Mouse (Mus musculus) gastrocnemius, adult 2 months (tissue): ENCODE measurements around the gene Sema6b. TPM values are rescaled to one million over a fixed set of nuclear protein-coding genes. Genes with fewer than 3 reads are reported as not detected.

Experiments used
- DNase-seq: peaks from one replicate; pipeline ENCODE4 v3.0.0; 2022
- H3K27ac ChIP-seq: fragments of 200-600 bp; 2 replicates; pipeline ENCODE4 v1.8.1; 2022; ENCODE audit warnings: mild to moderate bottlenecking
- H3K4me3 ChIP-seq: fragments of 200-600 bp; 2 replicates; pipeline ENCODE4 v1.8.1; 2022; ENCODE audit warnings: mild to moderate bottlenecking, moderate library complexity
- CTCF ChIP-seq: fragments of 200-600 bp; IDR thresholded peaks from 2 replicates; pipeline ENCODE4 v1.8.1; 2022; ENCODE audit warnings: antibody characterized with exemption, mild to moderate bottlenecking, moderate library complexity
- intact Hi-C: fragments of 180-260 bp; cut with DNase I; formaldehyde crosslinking; loops from one replicate; pipeline ENCODE4 v1.15.1; 2025
- long read RNA-seq, 2 experiments: library from polyadenylated mRNA; stranded (forward); transcript quantifications; one replicate each; pipeline ENCODE4 v2.0.0; 2021
- total RNA-seq, 2 experiments: library from RNA; stranded (reverse); gene quantifications; 2 replicates each; pipeline ENCODE4 v1.2.3; 2021

The Sema6b gene
- total RNA-seq: 1 to 10 TPM; 1.9 to 3.2 TPM
- long read RNA-seq, experiment 1, partial matches to known transcripts: 2 of 7 reads
- long read RNA-seq, experiment 1, other reads (novel, unspliced or antisense): 3 of 7 reads
- long read RNA-seq, experiment 2, partial matches to known transcripts: 1 of 2 reads
- long read RNA-seq, experiment 2, other reads (novel, unspliced or antisense): 0 of 2 reads

DNA sequence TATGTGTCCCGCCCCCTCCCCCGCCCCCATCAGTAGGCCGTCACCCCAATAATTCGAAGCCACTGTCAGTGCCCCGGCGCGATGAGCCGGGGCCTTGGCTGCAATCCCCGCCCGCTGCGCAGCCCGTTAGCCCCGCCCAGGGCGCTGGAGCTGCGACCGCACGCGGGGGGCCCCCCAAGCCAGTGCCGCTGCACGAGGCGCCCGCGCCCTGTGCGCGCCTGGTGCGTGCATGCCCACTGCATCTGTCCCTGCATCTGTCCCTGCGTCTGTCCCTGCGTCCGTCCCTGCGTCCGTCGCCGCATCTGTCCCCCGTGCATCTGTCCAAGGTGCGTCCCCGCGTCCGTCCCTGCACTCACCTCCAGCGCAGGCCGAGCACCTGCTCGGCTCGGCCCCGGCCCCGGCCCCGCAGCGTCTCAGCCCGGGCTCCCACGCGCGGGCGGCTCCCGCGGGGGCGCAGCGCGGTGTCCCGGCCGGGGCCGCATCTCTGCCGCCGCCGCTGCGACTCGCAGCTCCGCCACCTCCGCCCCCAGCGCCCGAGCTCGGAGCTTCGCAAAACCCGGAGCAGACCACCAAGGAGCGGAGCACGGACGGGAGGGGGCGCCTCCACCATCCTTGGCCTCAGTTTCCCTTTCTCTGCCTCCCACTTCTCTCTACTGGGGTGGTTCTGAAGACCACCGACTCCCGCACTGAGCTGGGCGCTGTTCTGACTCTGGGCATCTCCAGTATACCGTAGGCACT, at the start of gene Sema6b:
Gene Sema6b, minus strand, starts transcription at position 486 of the 738 bp plus-strand sequence.
- no peak for TF ChIP-seq CTCF
- H3K27ac ChIP-seq: peak within 1 kb of the TSS; percentile 39
- intact Hi-C loops: loop anchor here (10.0 kb wide), 1 partner anchor 195 kb away; no protein-coding TSS in a partner anchor
- H3K4me3 ChIP-seq: peak within 1 kb of the TSS; percentile 85
- peak; percentile 74 for DNase-seq

DNA sequence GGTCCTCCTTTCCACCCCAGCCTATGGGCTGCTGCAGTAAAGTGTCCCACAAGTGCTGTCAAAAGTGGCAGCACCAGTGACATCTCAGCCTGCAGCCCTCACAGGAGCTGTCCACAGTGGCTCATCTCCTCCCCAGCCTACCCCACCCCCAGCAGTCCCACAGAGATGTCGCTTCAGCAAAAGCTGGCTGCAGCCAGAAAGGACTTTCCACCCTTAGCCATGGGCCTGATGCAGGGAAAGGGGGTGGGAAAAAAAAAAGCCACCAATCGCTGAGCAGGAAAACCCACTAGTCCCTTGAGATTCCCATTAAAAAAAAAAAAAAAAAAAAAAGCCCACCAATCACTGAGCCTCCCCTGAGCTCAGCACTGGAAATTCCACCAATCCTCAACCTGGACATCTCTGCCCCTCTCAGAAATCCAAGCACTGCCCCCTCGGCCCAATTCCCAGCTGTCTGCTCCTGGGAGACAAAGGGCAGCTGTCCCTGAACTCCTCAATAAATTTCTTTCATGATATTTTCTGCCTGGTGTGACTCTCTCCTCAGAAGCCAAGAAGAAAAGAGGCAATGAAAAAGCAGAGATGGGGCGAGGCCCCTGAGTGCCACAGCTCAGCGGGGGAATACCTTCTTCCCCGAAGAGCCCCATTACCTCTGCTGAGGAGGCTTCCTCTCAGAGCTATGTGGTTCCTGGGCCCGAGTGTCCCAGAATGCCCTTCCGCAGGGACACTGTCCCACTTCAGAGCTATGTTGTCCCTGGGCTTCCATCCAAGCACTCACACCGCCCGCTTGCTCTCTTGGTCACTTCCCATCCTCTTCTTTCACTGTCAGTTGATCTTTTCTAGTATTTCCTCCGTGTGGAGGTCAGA, 45.4 kb upstream of the Sema6b start:
- DNase-seq: peak; percentile 73
- no peak for TF ChIP-seq CTCF
- peak overlapping the region; percentile 42 for H3K4me3 ChIP-seq
- peak overlapping the region; percentile 97 for H3K27ac ChIP-seq
- intact Hi-C loops: no loop called here

DNA sequence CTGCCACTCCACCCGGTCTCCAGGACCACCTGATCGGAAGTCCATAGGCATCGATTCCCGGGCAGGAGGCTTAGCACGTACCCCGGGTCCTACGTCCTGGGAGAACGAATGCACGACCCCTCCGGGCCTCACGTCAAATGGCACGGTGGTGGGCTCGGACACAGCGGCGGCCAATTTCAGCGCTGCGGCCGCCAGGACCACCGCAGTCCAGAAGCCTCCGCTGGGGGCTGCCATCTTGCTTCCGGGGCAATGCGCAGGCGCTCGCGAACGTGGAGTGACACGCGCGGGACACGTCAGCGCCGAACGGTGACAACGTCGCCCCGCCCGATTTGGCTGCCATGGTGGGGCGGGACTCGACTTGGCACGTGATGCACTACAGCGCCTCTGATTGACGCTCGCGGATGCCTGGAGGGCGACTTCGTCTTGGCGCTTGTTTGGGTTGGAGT, 43.5 kb upstream of the Sema6b start, which contains the start of gene Mydgf:
Gene Mydgf, minus strand, starts transcription at position 263 of the 446 bp plus-strand sequence.
- intact Hi-C loops: loop anchor here (5.0 kb wide), 1 partner anchor 34 kb away; the partner anchor contains the start of gene Dpp9
- DNase-seq: peak; percentile 99
- TF ChIP-seq CTCF: no peak
- H3K4me3 ChIP-seq: peak within 1 kb of the TSS; percentile 79
- H3K27ac ChIP-seq: peak within 1 kb of the TSS; percentile 97

DNA sequence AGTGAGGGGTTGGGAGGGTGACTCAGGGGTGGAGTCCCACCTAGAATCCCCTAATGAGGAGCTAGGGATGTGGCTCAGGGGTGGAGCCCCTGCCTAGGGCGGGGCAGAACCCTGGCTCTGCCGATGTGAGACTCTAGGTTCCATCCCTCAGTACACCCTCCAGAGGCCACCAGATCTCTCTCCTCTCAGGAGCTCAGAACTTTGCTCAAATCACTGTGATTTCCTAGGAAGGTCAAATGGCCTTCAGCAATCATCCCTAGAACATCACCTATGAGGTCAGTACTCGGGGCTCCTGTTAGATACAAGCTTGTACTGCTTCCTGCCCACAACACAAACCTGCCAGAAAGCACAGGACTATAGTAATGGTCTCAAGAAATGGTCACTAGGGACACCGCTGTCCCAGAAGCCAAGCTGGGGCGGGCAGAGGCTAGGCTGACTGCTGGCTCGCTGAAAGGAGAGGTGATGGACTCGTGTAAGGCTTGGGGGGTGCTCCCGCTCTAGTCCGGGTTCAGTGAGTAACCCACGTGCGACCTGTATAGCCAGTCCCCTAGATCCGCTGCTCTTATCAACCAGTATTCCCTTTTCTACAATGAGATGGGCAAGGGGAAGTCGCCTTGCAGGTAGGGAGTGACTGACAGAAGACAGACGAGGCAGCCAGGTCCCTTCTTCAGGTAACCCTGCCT, 43.0 kb upstream of the Sema6b start:
- H3K4me3 ChIP-seq: peak overlapping the region; percentile 79
- H3K27ac ChIP-seq: peak overlapping the region; percentile 97
- DNase-seq: no peak
- intact Hi-C loops: loop anchor here (5.0 kb wide), 1 partner anchor 34 kb away; the partner anchor contains the start of gene Dpp9
- TF ChIP-seq CTCF: no peak

DNA sequence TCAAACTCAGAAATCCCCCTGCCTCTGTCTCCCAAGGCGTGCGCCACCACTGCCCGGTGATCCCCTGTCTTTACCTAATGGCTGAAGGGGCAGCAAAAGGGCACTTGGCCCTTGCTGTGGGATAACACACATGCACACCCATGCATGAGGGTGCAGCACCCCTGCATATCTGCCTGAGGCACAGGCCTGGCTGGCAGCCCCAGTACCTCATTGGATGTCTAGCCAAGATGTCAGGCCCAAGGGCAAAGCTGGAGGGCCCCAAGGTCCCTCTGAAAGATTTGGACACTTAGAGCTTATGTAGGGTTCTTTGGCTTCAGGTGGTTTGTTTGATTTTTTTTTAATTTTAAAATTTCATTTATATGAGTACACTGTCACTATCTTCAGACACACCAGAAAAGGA, 35.3 kb upstream of the Sema6b start:
- Histone ChIP-seq H3K4me3 (no peak overlapping the region), H3K27ac (no peak overlapping the region)
- no peak for TF ChIP-seq CTCF
- no peak for DNase-seq
- intact Hi-C loops: no loop called here

DNA sequence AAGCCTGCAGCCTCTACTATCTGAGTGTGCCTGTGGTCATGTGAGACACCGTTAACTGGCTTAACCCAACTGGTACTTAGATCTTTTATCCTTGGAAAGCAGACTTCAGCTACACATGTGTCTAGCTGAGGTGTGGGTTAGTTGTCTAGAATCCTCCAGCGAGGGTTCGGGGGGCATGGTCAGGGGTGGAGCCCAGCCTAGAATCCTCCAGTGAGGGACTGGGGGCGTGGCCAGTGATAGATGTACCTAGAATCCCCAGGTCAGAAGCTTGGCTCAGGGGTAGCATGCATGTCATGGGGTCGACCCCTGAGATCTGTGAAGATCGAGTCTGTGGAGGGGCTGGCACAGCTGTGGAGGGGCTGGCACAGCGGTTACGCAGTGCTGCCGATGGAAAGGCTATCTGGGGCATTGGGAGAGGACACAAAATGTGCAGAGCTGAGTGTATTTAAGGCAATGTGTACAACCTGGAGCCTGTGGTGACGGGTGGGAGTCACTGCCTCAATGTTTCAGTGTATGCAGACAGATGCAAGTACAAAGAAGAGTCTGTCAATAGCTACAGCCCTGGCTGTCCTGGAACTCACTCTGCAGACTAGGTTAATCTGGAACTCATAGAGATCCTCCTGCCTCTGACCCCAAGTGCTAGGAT, 33.4 kb upstream of the Sema6b start:
- no peak for DNase-seq
- H3K4me3 ChIP-seq: no peak overlapping the region
- no peak for TF ChIP-seq CTCF
- intact Hi-C loops: no loop called here
- no peak overlapping the region for H3K27ac ChIP-seq

DNA sequence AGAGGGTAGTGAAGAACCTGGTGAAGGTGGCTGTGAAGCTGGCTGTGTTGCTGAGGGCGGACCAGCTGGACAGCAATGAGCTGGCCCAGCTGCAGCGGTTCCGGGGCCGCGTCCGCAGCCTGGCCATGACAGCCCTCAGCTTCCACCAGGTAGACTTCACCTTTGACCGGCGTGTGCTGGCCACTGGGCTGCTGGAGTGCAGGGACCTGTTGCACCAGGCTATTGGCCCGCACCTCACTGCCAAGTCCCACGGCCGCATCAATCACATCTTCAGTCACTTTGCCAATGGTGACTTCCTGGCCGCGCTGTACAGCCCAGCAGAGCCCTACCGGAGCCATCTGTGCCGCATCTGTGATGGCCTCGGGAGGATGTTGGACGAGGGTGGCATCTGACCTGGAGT, 31.7 kb upstream of the Sema6b start:
- no peak for DNase-seq
- Histone ChIP-seq H3K4me3 (no peak overlapping the region), H3K27ac (no peak overlapping the region)
- intact Hi-C loops: no loop called here
- no peak for TF ChIP-seq CTCF

DNA sequence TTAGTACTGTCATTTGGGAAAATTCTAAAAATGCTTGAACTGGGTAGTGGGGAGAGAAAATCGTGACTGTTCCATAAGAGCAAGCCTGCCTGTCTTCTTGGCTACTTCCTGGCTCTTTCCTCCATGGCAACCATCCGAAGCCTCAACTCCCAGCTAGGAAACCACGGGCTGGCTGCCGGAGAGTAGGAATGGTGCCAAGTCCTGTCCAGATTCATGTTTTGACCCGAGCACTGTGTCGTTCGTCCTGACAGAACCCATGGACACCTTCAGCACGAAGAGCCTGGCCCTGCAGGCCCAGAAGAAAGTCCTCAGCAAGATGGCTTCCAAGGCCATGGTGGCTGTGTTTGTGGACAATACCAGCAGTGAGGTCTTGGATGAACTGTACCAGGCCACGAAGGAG, 31.3 kb upstream of the Sema6b start:
- Histone ChIP-seq H3K27ac (0 out of 2 replicates have a peak overlapping the region, but pooled peaks have one; percentile 62), H3K4me3 (no peak overlapping the region)
- no peak for DNase-seq
- intact Hi-C loops: no loop called here
- no peak for TF ChIP-seq CTCF

DNA sequence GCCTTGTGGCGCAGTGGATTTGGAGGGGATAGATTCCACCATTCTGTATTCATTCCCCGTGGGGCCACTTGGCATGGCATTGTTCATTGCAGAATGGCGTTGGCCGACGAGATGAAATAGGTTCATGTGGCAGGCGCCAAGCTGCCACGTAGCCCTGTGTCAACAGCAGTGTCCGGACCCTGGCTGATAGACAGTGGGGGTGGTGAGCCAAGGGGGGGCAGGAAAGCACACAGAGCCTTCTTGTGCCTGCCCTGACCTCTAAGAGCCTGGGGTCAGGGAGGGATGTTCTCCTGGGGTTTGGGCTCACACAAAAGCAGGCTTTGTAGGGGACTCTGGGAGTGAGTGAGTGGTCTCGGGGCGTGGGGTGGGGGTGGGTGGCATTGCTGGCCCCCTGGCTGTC, 30.5 kb upstream of the Sema6b start:
- Histone ChIP-seq H3K27ac (peak overlapping the region; percentile 62), H3K4me3 (no peak overlapping the region)
- no peak for TF ChIP-seq CTCF
- intact Hi-C loops: no loop called here
- no peak for DNase-seq

DNA sequence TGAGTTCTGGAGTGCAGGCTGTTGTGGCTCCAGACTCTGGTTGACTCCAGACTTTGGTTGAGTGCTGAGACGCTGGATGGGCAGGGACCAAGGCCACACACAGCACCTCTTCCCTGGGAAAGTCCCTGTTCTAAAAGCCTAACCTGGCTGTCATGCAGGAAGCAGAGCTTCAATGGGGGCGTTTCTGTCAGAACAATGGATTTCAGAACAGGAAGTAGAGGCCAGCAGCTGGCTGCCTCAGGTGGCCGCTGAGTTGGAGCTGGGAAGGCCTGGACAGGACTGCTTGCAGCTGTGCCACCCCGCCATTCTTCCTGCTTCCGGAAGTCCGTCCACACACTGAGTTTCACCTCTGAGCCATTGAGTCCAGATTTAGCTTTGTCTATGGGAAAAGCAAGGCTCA, 29.7 kb upstream of the Sema6b start:
- H3K27ac ChIP-seq: peak overlapping the region; percentile 62

DNA sequence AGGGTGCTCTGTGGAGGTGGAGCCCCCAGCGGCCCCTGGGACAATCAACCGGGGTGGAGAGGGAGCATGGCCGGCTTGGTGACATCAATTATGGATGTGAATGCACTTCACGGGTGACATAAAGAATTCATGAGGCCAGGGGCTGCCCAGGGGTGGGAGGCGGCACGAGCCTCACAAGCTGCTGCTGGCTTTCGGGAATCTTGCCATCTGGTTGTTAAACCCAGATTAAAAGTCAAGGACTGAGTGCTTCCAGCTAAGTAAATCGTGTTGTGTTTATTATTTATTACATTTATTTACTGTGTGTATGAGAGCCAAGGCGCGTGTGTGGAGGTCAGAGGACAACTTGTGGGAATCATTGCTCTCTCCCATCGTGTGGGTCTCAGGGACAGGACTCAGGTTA, 25.5 kb upstream of the Sema6b start:
- no peak overlapping the region for H3K4me3 ChIP-seq
- H3K27ac ChIP-seq: no peak overlapping the region
- no peak for TF ChIP-seq CTCF
- intact Hi-C loops: no loop called here
- no peak for DNase-seq

More for the DNA sequence above, 29.7 kb upstream of the Sema6b start:
- no peak for DNase-seq
- no peak for TF ChIP-seq CTCF
- H3K4me3 ChIP-seq: peak overlapping the region; percentile 19
- intact Hi-C loops: no loop called here
